Mouse (Mus musculus): Measurements from ENCODE around the gene Pde4d. TPM values are rescaled to one million over a fixed set of nuclear protein-coding genes. Genes with fewer than 3 reads are reported as not detected.

Gene Pde4d
- total and polyA plus RNA-seq, 3 experiments: 18.5 to 18.8 TPM; not detected in 1

GRCm38 (mm10) chr13:109205541-109205940 is 755.8 kb downstream of the Pde4d start:
- Histone ChIP-seq H3K4me1 (ENCODE audit: control insufficient read depth in 1 of 2, insufficient read depth in 2 of 2, low read length in 2 of 2) (no peaks in the 10 kb centered on the region), H3K79me2 (ENCODE audit: control insufficient read depth, insufficient read depth, low read length, poor library complexity) (no peaks in the 10 kb centered on the region), H3K9me3 (replicated peaks; ENCODE audit: insufficient read depth, low read length) (no peaks in the 10 kb centered on the region), H3K36me3 (ENCODE audit: control insufficient read depth in 1 of 2, insufficient read depth in 2 of 2, low read length in 2 of 2) (no peaks in the 10 kb centered on the region), H3K9ac (ENCODE audit: control insufficient read depth, low read depth, low read length, poor library complexity, severe bottlenecking) (no peak overlapping the region), H3K27ac (ENCODE audit: control insufficient read depth, low read depth, low read length) (no peak overlapping the region), H3K4me3 (ENCODE audit: control insufficient read depth in 1 of 2, insufficient read depth in 1 of 2, low read depth in 2 of 2, low read length in 2 of 2) (no peak overlapping the region), H3K27me3 (ENCODE audit: control insufficient read depth in 1 of 2, insufficient read depth in 2 of 2, low read length in 2 of 2) (no peaks in the 10 kb centered on the region; a peak in 1 of 4 replicates)
- no peak for TF ChIP-seq ZC3H11A (IDR thresholded peaks at IDR 0.05; ENCODE audit: low read depth, low read length)
- no peak for TF ChIP-seq SMC3 (IDR thresholded peaks at IDR 0.05; ENCODE audit: low read depth, low read length)
- no peak for TF ChIP-seq MYC (IDR thresholded peaks at IDR 0.05; ENCODE audit: low read depth, low read length)
- no peak for TF ChIP-seq RAD21 (IDR thresholded peaks at IDR 0.05; ENCODE audit: low read depth, low read length)
- TF ChIP-seq USF2 (IDR thresholded peaks at IDR 0.05; ENCODE audit: borderline replicate concordance in 1 of 2, insufficient read depth in 1 of 2, low read depth in 1 of 2, low read length in 2 of 2): no peak
- TF ChIP-seq UBTF (IDR thresholded peaks at IDR 0.05; ENCODE audit: borderline replicate concordance, insufficient read depth, low read depth, low read length): no peak
- no peak for TF ChIP-seq USF1 (IDR thresholded peaks at IDR 0.05; ENCODE audit: low read depth, low read length)
- TF ChIP-seq RCOR1 (IDR thresholded peaks at IDR 0.05; ENCODE audit: low read depth, low read length): no peak
- no peak for TF ChIP-seq TBP (IDR thresholded peaks at IDR 0.05; ENCODE audit: low read depth, low read length)
- TF ChIP-seq CHD1 (IDR thresholded peaks at IDR 0.05; ENCODE audit: low read depth, low read length): no peak
- TF ChIP-seq CHD2 (IDR thresholded peaks at IDR 0.05; ENCODE audit: low read length): no peak
- TF ChIP-seq MAFK (IDR thresholded peaks at IDR 0.05; ENCODE audit: borderline replicate concordance, low read depth, low read length): no peak
- no peak for TF ChIP-seq POLR2AphosphoS5 (IDR thresholded peaks at IDR 0.05; ENCODE audit: borderline replicate concordance, low read depth, low read length)
- TF ChIP-seq MAX (IDR thresholded peaks at IDR 0.05; ENCODE audit: low read length): no peak
- no peak for DNase-seq (ENCODE audit: low read depth, low spot score)

- H3K36me3 ChIP-seq (ENCODE audit: control insufficient read depth in 1 of 2, insufficient read depth in 2 of 2, low read length in 2 of 2): no peaks in the 10 kb centered on the region
- H3K4me3 ChIP-seq (ENCODE audit: control insufficient read depth in 1 of 2, insufficient read depth in 1 of 2, low read depth in 2 of 2, low read length in 2 of 2): no peak overlapping the region
- H3K9ac ChIP-seq (ENCODE audit: control insufficient read depth, low read depth, low read length, poor library complexity, severe bottlenecking): no peak overlapping the region
- no peaks in the 10 kb centered on the region for H3K4me1 ChIP-seq (ENCODE audit: control insufficient read depth in 1 of 2, insufficient read depth in 2 of 2, low read length in 2 of 2)
- H3K27ac ChIP-seq (ENCODE audit: control insufficient read depth, low read depth, low read length): no peak overlapping the region
- TF ChIP-seq KAT2A (conservative IDR thresholded peaks at IDR 0.05; ENCODE audit: low read depth, low read length) (no peak), E2F4 (IDR thresholded peaks at IDR 0.05; ENCODE audit: borderline replicate concordance, low read depth, low read length) (no peak), RCOR1 (IDR thresholded peaks at IDR 0.05; ENCODE audit: low read depth, low read length) (no peak), CTCF (IDR thresholded peaks at IDR 0.05 in 2 of 3, conservative IDR thresholded peaks at IDR 0.05 in 1 of 3; ENCODE audit: control insufficient read depth in 1 of 3, insufficient read depth in 1 of 3, low read depth in 2 of 3, low read length in 3 of 3, poor library complexity in 1 of 3, severe bottlenecking in 1 of 3) (no peak), CHD2 (IDR thresholded peaks at IDR 0.05; ENCODE audit: low read length) (no peak), GATA1 (IDR thresholded peaks at IDR 0.05; ENCODE audit: low read depth, low read length) (no peak), JUND (IDR thresholded peaks at IDR 0.05; ENCODE audit: low read depth, low read length) (no peak), MAX (IDR thresholded peaks at IDR 0.05; ENCODE audit: low read length) (no peak), GABPA (IDR thresholded peaks at IDR 0.05; ENCODE audit: low read depth, low read length) (no peak), USF2 (IDR thresholded peaks at IDR 0.05; ENCODE audit: borderline replicate concordance in 1 of 2, insufficient read depth in 1 of 2, low read depth in 1 of 2, low read length in 2 of 2) (no peak), MAFK (IDR thresholded peaks at IDR 0.05; ENCODE audit: borderline replicate concordance, low read depth, low read length) (no peak), TAL1 (IDR thresholded peaks at IDR 0.05; ENCODE audit: low read length) (no peak), EP300 (IDR thresholded peaks at IDR 0.05; ENCODE audit: low read depth in 1 of 2, low read length in 2 of 2) (no peak)
- DNase-seq (ENCODE audit: low read depth, low spot score): no peak
- H3K9me3 ChIP-seq (replicated peaks; ENCODE audit: insufficient read depth, low read length): no peaks in the 10 kb centered on the region
- no peaks in the 10 kb centered on the region for H3K79me2 ChIP-seq (ENCODE audit: control insufficient read depth, insufficient read depth, low read length, poor library complexity)
- no peaks in the 10 kb centered on the region for H3K27me3 ChIP-seq (ENCODE audit: control insufficient read depth in 1 of 2, insufficient read depth in 2 of 2, low read length in 2 of 2)
Measured at GRCm38 (mm10) chr13:109208607-109209006, 758.9 kb downstream of the Pde4d start.

Measured in MEL (cell line).